Mouse (Mus musculus): ENCODE measurements at regions not wholly inside any gene's neighbourhood (a gene's known extent, or its start where the extent isn't known, plus 50 kb on each side); places are given as distances from the start of the nearest gene placed in this dataset.

DNA sequence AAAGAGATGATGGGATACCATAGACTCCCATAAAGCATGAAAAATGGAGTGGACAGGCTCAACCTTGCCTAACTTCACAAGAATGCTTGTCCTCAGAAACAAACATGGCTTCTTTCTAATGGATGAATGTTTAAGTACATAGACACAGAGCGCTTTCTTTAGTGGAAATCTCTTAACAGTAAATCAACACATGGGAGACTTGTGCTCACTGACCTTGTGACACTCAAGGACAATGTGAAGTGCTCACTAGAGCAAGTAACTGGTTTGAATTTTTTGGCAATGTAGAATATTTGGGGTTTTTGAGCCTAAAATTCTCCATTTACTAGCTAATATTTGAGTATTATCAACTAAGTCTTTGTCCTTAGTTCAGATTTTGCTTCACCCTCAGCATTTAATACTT lies 88.0 kb downstream of the Tent5c start:
- intact Hi-C loops (cut with DNase I), result no loop called here
- DNase-seq (ENCODE audit: low spot score in 2 of 2), result no peak

DNA sequence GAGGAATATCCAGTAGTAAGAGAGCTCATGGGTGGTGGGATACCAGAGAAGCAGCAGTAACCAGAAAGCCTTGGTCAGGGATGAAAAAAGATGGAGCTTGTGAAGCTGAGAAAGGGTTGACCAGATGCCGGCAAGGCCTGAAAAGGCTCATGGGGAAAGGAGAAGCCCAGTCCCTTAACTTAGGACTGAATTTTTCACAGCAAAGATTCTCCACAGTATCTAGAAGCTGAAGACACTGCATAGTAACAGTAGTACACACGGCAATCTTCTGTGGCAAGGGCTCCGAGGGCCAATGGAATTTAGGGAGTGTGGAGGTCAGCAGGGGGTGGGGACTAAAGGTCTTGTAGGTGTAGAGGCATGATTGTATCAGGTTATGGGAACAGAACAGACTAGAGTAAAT lies 91.6 kb downstream of the Tent5c start:
- no peak for DNase-seq (ENCODE audit: low spot score in 2 of 2)
- intact Hi-C loops (cut with DNase I), result no loop called here

DNA sequence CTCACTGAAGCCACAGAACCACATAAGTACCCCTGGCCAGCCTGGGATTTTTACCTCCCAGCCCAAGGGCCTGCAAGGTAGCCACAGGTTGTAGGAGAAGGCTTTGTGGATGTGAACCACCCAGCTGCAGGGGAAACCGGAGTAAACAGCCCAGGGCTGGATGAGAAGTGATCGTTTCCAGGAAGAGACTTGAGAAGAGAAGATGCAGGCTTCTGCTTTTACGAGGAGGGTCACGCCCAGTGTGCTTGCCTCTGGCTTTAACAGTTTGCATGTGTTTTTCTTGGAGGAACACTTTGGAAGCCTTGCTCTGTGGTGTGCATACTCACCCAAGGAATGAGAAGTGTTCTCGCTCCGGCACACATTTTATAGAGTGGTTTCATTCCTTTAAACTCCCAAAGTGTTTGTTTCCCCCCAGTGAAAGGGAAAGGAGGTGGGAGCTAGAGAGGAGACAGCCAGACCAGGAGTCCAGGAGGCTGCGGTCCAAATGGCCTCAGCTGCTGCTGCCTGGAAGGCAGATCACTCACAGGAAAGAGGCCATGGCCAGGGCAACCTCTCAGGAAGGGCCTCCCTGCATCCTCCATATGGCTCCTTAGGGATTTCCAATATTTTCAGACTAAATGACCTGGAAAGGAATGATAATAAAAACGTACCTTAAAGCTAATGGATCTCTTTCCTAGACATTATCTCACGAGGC lies 94.1 kb downstream of the Tent5c start:
- DNase-seq (ENCODE audit: low spot score in 2 of 2), result no peak

DNA sequence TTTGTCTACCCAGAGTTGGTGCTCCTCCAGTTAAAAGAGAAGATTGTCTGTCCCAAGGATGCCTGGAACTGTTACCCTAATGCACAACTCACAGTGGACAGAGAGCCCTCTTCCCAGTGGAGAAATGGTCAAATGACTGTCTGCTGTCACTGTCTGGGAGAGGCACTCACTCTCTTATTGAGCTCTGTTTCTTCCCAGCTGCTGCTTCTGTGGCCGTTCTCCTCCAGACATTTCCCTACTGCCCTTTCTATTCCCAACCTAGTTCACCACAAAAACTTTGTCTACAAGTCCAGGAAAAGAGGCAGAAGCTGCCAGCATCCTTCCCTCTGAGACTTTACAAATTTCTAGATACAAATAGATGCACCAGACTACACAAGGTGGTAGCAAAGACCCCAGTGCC lies 95.2 kb downstream of the Tent5c start:
- intact Hi-C loops (cut with DNase I), result no loop called here
- no peak for DNase-seq (ENCODE audit: low spot score in 2 of 2)

More for the DNA sequence above, 94.1 kb downstream of the Tent5c start:
- intact Hi-C loops (cut with DNase I), result no loop called here

DNA sequence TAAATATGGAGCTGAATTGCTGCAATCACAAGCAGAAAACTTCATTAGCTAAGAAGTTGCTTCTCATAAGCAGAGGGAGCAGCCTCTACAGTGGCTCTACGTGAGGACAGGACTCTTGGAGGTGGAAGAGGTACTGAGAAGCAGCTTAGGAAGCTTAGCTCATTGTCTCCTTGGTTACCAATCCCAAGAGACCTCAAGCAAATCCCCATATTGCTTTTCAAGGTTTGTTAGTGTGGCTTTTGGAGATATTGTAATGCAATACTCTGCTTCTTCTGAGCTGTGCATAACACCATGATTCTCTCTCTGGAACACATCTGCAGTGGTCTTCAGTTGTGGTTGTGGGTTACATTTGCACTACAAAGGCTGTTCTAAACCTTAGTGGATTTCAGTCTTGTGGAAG lies 106.9 kb downstream of the Tent5c start:
- DNase-seq (ENCODE audit: low spot score in 2 of 2), result no peak
- intact Hi-C loops (cut with DNase I), result no loop called here

DNA sequence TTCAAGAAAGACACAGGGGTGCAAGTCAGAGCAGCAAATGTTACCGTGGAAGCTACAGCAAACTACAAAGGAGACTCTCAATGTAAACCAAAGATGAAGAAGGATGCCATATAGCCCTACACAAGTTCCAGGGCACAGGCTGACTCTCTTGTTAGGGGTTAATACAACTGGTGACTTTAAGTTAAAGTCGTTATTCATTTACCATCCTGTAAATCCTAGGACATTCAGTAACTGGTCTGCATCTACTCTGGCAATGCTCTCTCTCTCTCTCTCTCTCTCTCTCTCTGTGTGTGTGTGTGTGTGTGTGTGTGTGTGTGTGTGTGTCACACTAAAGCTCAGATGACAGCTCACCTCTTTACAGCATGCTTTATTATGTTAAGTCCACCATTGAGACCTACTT lies 107.8 kb downstream of the Tent5c start:
- intact Hi-C loops (cut with DNase I), result no loop called here
- no peak for DNase-seq (ENCODE audit: low spot score in 2 of 2)

DNA sequence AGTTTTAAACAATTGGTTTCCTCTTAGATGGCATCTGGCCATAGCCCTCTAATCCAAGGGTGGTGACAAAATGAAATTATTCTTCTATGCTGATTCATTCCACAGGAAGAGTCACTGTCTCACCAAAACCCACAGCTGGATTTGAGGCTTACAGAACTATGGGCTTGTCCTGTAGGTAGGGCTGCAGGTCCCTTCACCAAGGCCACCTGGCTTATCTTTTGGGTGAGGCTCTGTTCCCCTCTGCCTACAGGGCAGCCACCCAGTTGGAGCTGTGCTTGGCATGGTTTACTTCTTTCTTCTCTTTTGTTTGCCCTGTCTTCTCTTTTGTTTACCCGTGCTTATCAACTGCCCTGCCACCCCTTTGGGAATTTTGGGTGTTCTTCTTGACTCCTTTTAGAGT lies 113.0 kb downstream of the Tent5c start:
- intact Hi-C loops (cut with DNase I), result no loop called here
- no peak for DNase-seq (ENCODE audit: low spot score in 2 of 2)

DNA sequence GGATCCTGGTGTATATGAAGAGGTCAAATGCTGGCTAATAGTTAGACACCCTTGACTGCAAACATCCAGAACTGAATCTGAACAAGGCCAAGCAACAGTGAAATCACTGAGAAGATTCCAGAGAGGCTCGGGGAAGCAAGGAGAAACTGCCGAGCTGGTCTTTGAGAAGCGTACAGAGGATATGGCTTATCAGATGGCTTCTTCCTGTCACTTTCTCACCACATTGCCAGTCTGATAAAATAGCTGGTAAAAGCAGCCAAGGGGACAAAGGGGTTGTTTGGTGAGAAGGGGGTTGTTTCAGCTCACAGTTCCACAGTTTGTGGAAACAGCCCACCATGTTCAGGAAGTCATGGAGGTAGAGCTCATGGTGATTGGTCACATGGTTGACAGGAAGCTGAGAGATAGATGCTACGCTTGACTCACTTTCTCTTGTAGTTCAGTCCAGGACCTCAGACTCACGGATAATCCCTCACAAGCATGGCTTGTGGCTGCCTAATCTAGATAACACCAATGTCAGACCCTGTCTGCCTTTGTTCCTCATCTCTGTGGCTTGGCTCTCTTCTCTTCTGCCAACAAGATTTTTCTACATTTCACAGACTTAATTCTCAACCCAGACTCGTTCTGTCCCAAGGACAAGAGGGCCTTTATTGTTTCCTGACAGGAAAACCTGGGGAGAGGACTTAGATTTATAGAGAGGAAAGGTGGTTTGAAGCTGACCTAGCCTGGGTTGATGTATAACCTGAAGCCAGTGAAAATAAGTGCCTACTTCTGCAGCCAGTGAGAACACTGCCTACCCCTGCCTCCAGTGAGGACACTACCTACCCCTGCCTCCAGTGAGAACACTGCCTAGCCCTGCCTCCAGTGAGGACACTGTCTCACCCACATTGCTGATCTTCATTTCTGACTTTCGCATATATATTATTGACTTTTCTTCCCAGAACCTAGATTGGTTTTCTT lies 122.0 kb downstream of the Tent5c start:
- intact Hi-C loops (cut with DNase I), result no loop called here
- DNase-seq (ENCODE audit: low spot score in 2 of 2), result no peak

DNA sequence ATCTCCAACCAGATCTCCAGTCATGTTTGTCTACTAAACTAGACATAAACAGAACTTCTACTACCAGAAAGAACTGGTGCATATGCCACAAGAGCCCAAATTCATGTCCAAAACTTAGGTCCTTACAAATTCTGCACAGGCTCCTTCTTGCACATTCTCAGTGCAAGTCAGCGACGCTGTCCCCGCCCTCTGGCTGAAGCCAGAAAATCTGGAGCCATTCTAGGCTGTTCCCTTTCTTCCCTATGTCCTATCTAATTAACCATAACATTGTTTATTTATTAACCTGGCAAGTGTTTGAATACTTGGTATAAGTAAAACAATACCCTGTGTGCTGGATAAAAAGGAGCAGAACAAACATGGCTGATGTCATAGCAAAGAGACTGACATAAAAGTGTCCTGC lies 122.7 kb downstream of the Tent5c start:
- DNase-seq (ENCODE audit: low spot score in 2 of 2), result no peak
- intact Hi-C loops (cut with DNase I), result no loop called here

DNA sequence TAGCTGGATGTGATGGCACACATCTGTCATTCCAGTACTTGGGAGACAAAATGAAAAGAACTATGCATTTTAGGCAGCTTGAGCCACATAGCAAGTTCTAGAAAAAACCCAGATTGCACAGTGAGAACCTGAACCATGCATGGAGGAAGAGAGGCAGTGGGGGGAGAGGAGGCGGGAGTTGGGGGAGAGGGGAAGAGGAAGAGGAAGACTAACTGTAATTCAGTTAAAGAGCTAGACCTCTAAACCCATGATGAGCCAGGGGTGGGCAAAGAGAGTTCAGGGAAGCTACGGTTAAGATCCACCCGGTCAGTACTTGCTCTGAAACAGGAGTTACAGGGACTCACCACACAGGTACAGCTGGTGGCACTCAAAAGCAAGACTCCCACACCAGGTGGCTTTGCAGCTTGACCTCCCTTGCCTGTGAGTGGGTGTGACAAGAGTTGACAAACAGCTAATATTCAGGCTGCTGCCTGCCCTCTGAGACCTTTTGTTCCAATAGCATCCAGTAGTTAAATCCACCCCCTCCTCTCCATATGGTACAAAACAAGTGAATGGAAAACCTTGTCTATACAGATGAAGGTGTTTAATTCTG lies 123.7 kb downstream of the Tent5c start:
- intact Hi-C loops (cut with DNase I), result no loop called here
- DNase-seq (ENCODE audit: low spot score in 2 of 2), result no peak

DNA sequence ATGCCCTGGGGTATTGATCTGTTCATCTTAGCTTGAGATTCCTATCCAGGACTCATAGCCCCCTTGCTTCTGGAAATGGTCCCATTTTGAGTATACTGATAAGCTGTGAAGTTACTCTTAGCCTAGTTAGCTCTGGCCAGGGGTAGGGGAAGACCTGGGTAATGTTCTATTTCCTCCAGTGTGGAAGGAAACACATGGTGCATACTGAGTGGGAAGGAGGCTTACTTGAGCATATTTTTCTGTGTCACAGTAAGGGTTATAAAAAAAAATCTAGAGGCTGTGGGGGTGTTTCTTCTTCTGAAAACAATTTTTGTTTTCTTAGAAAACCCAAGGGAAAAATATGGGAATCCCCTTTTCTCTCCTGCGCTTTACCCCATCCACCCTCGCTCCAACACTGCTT lies 124.4 kb downstream of the Tent5c start:
- DNase-seq (ENCODE audit: low spot score in 2 of 2), result peak; percentile 26 to 37
- intact Hi-C loops (cut with DNase I), result loop anchor here (1.0 kb wide), 1 partner anchor 57 kb away; no protein-coding TSS in a partner anchor

DNA sequence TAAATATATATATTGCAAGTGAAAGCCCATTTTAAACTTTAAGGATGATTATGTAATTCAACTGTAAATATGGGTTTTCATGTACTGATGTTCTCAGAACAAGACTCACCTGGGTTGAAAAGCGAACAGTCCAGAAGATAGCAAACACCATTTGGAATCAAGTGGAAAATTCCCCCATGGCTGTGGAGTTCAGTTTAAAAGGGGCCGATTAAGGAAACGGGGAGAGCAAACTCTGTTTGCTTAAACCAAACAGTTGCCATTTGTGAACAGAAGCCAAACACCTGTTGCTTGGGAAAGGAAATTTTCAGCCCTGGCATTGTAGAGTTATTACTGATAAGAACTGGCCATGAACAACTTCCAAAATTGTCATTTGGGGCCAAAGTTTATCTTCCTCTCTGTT lies 126.1 kb downstream of the Tent5c start:
- DNase-seq (ENCODE audit: low spot score in 2 of 2), result no peak
- intact Hi-C loops (cut with DNase I), result no loop called here

DNA sequence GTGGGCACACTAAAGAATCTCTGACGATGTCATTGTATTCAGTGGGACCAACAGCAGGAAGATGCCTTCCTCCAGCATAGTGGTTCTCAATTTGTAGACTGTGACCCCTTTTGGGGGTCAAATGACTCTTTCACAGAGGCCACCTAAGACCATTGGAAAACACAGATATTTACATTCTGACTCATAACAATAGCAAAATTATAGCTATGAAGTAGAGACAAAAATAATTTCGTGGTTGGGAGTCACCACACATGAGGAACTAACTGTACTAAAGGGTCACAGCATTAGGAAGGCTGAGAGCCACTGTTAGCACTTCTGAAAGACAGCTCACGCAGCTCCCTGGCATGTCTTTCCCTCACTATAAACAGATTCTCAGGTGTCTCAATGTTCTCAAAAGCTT lies 129.1 kb downstream of the Tent5c start:
- intact Hi-C loops (cut with DNase I), result no loop called here

DNA sequence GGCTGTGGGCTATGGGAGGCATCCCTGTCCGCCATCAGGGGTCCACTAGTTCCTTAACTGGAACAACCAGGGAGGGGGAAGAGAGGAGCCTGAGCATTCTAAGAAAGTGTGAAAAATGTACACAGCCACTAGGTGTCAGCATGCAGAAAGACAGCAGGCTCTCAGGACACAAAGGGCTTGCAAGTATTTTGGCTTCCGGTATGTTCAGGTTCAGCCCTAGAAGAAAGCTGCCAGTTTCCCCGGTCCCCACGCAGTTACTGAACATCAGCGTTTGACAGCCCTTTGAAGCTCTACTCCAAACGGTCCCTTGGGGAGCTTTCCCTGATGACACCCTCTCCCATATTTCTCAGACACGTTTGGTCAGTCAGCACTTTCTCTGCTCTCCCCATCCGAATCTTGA lies 130.1 kb downstream of the Tent5c start:
- peak; percentile 23 to 36 for DNase-seq (ENCODE audit: low spot score in 2 of 2)
- intact Hi-C loops (cut with DNase I), result loop anchor here (5.0 kb wide), 2 partner anchors 58 to 193 kb away; no protein-coding TSS in a partner anchor

More for the DNA sequence above, 129.1 kb downstream of the Tent5c start:
- DNase-seq (ENCODE audit: low spot score in 2 of 2), result no peak

DNA sequence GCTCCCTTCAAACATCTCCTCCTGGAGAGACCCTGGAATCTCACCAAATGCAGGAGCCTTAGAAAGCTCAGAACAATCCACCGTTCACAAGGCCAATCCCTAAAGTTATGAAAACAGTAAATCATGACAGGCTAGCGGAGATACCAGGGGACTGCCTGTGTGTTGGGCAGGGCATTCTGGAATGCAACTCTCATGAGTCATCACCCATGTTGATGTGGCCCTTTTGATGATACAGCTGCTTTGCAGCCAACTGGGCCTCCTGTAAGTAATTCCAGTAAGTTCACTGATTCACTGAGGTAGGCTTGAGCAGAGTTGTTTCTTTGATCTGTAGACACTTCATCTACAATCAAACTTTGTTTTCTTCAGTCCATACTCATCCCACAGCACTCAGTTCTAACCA lies 155.6 kb downstream of the Tent5c start:
- intact Hi-C loops (cut with DNase I), result no loop called here
- no peak for DNase-seq (ENCODE audit: low spot score in 2 of 2)

DNA sequence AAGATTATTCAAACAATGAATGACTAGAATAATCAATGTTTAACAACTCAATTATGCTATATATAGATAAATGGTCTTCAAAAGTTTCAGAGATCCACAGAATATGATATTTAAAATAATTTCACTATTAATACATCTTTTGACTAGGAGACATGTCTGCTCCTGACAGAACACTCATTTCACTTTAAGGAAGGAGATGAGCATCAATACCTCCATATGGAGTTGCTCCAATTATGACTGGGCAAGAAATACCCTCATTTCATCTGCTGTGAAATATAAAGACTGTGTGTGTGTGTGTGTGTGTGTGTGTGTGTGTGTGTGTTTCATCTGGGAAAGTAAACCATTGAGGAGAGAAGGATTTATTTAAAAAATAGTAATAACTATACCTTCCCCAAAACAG lies 156.2 kb upstream of the Wdr3 start:
- DNase-seq (ENCODE audit: low spot score in 2 of 2), result no peak
- intact Hi-C loops (cut with DNase I), result no loop called here

DNA sequence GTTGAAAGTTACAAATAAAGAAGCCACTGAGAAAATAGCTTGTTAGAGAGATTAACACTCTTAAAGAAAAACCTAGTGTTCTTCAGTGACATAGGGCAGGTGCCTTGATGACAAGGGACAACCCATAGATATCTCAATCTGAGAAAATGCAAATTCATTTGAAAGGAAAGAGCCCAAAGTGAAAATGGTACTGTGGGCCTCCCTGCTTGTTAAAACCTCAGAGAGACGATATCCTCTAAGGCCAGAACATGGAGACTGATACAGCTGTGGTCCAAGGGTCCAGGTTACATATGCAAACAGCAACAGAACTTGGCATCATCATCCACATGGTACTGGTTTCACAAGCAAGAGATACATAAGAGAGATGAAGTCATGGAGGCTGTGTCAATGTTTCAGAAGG lies 125.6 kb upstream of the Wdr3 start:
- intact Hi-C loops (cut with DNase I), result no loop called here
- no peak for DNase-seq (ENCODE audit: low spot score in 2 of 2)

DNA sequence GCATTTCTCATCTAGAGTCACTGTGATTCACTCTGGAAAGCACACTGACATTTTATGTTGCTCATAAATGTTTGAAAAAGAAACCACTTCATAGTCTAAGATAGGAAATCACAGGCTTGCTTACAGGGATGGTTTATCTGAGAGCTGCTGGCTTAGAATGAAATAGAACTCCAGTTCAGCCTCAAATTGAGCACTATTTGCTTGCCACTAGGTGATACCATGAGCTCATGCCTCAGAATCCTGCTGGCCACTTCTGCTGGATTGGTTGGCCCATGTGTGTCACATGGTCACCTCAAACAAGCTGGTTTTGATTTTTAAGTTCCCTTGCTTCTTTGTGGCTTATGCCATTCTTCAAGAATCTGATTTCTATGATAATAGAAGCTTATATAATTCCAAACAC lies 104.8 kb upstream of the Wdr3 start:
- intact Hi-C loops (cut with DNase I), result no loop called here
- no peak for DNase-seq (ENCODE audit: low spot score in 2 of 2)

DNA sequence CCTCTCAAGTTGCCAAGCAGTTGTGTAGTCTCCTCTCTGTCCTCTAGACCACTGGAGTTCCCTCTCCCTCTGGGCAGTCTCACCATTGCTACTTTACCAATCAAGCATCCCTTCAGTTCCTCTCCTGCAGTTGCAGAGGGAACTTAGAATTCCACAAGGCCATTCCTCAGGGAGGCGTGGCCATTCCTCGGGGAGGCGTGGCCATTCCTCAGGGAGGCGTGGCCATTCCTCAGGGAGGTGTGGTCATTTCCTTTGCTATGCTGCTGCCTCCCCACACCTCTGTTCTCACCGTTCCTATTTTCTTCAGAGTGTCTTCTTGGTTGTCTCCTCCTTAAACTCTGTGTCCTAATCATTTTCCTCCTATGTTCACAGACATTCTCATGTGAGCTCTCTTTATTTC lies 102.8 kb upstream of the Wdr3 start:
- no peak for DNase-seq (ENCODE audit: low spot score in 2 of 2)
- intact Hi-C loops (cut with DNase I), result no loop called here

Data from left cerebral cortex, postnatal 36 days (tissue).